Mouse (Mus musculus) right cerebral cortex, adult 18-20 months (tissue): ENCODE data around the gene Bcl2.

ENCODE experiments used
- DNase-seq: peaks from one replicate; pipeline ENCODE4 v3.0.0; 2022; ENCODE audit warnings: mixed read lengths

Gene Bcl2

DNA sequence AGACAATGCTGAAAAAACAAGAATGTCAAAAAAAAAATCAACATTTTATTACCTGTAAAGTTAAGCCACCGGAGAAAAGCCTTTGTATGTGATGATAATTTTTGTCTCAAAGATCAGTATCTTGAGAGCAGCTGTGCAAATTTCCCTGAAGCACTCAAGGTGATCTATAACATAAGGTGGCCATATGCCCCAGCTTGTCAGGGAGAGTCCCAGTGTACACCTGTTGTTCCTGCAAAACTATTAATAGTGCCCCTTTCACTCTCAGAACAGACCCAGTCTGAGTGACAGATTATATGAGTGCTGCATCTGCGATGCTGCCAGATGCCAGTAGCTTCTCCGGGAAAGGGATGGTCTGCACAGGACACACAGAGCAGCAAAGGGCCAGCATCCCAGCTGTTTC is 95.3 kb downstream of the Bcl2 start:
- DNase-seq: no peak

- DNase-seq: no peak
Measured at GRCm38 (mm10) chr1:106616955-106617354, 97.1 kb downstream of the Bcl2 start.

GRCm38 (mm10) chr1:106613371-106613770 is 100.7 kb downstream of the Bcl2 start:
- no peak for DNase-seq

GRCm38 (mm10) chr1:106612166-106613031 is 101.7 kb downstream of the Bcl2 start:
- no peak for DNase-seq

DNA sequence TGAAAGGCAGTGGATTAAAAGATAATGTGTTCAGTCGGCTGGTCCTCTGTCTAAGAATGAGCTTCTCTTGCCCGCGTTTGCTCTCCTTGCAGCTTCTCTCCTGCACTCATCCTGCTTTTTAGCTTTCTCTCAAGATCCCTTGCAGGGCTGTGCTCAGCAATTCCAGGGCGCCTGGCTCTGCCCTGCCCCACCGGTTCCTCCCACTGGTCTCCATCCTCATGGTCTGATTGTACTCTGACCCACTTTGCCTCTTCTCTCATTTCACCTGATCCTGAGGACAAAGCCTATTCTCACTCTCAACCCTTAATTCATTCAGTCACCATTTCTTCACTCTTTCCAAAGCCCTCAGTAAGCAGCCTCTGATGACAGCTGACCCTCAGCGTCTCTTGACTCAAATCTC is 102.8 kb downstream of the Bcl2 start:
- DNase-seq: no peak

DNA sequence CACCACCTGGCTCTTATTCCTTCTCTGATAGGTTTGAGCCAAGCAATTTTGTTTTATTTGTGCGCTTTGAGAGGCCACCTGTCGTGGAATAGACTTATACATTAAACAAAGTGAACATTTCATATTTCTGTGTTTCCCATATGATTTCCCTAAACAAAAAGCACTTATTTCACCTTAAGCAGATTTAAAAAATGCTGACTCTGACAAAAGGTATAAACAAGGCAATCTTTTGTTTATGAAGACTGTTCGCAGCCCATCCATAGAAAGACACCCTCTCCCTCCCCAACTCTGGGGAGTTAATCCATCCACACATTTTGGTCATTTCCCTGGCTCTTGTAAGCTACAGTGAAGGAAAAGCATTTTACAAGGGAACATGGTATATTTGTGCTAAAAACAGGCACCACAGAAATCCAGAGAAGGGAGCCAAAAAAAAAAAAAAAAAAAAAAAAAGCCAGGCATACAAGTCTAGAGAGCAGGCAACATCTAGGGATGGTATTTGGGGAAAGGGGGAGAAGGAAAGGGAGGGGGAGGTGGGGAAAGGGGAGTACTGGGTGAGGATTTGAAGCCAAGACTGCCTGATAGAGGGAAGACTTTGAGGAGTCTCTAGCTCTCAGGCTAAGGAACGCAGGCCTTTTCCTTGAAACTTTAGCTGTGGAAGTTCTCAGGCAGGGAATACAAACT is 105.8 kb downstream of the Bcl2 start:
- no peak for DNase-seq

DNA sequence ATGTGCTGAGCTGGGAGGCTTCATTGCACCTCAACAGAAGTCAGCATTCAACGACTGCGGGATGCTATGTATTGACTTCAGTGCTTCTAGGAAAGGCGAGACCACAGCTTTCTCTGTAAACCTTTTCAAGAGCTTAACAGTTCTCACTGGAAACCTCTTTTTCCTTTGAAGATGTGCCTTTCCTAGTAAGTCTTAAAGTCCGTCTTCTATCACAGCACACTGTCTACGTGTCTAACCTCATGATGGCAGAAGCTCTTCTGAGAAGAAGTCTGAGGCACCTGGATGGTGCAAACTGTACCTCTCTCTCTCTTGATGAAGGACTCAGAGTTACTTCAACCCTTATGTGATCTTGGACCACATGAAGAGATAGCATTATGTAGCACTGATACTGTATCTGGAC is 107.1 kb downstream of the Bcl2 start:
- no peak for DNase-seq

GRCm38 (mm10) chr1:106603406-106603805 is 110.7 kb downstream of the Bcl2 start:
- DNase-seq: no peak

DNA sequence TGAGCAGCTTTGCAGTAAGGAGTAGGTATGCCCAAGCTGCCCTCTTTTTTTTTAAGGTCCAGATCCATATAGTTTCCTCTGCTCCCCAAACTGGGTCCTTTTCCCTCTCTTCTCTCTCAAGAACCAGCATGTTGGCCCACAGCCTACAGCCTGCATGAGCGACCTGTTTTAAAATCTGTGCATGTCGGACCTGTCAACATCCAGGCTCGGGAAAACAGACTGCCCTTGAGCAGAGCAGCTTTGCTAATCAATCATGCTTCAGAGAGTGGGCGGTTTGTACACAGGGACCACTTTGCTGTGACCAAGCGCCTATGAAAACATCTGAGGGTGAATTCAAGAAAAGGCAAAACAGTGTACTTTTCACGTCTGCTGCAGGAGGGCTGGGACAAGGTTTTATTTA is 111.1 kb downstream of the Bcl2 start:
- no peak for DNase-seq

DNA sequence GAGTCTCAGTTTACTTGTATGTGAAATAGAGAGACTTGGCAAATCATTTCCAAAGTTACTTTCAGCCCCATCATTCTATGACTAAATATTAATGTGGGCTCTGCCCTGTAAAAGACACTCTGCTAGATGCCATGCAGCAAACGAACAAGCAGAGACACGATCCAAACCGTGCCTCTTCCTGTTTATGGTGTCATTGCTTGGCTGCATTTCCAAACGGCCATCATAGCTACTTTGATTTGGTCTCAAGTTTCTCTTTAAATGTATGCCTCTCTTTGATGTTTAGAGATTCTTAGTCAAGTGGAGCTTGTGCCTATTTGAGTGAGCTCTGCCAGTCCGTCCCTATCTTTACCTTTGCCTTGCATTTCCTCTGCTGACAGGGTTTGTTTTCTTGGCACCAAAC is 111.5 kb downstream of the Bcl2 start:
- DNase-seq: no peak

GRCm38 (mm10) chr1:106601247-106601646 is 112.8 kb downstream of the Bcl2 start:
- DNase-seq: no peak

- DNase-seq: no peak
Measured at GRCm38 (mm10) chr1:106600841-106601240, 113.2 kb downstream of the Bcl2 start.

DNA sequence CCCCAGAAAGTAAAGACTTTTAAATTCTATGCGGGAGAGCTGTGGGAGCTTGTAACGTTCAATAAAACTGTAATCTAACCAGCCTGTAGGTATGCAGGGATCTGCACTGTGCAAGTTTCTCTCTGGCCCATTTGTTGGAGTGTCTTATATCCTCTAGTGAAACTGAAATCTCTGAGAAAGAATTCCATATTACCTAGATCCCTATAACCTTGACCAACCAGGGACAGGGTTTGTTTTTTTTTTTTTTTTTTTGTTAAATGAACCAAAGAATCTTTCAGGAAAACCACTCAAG is 115.8 kb downstream of the Bcl2 start:
- DNase-seq: no peak

DNA sequence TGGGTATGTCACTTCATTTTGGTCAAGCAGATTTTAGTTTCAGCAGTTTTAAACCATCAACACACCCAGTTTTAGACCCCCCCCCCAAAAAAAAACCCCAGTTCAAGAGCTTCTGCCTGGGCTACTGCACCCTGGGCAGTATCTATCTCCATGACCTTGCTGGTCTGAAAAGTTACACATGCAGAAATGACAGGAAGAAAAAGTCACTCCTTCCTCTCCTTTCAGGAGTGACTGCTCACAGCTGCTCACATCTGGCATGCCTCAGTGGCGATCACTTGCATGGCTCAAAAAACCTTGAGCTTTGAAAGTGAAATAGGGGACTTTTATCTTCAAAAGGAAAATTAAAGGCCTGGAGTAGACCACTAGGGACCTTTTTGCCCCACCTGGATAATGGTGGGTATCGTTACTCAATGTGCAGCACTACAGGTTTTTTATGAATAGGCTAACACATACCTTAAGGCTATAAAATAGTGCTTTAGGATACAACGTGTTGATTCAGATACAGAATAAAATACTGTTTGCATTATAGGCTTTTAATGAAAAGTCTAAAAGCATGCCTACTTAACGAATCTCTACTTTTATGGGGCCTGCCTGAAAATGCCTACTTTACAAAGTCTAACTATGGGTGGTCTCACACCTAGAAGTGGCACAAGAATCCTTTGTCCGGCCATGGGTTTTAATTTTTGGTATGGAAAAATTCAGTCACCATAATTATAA is 116.3 kb downstream of the Bcl2 start:
- DNase-seq: no peak

- no peak for DNase-seq
Measured at GRCm38 (mm10) chr1:106596380-106596779, 117.7 kb downstream of the Bcl2 start.

DNA sequence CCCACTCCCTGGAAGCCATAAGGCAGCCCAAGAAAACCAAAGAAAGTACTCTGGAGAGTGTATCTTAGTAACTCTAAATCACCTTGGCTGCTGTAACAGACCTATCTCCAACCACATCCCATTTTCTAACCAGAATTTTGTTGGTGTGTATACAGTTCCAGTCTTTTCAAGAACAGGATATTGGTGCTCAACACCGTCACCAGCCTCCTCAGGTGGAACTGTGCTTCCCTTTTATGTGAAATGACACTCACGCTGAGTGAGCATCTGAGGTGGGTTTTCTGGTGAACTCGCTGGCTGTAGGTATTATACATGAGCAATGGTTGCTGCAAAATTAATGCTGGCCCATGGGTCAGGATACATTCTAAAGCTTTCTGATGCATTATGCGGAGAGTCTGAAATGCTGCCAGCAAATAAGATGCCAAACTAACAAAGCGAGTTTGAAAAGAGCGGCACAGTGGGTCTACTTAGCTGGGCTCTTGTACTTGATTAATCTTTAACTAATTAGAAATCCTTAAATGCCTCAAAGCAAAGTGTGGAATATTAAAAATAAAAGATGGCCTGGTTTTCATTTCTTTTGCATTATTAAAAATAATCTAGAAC is 118.7 kb downstream of the Bcl2 start:
- no peak for DNase-seq

- DNase-seq: no peak
Measured at GRCm38 (mm10) chr1:106591180-106591774, 122.8 kb downstream of the Bcl2 start.

DNA sequence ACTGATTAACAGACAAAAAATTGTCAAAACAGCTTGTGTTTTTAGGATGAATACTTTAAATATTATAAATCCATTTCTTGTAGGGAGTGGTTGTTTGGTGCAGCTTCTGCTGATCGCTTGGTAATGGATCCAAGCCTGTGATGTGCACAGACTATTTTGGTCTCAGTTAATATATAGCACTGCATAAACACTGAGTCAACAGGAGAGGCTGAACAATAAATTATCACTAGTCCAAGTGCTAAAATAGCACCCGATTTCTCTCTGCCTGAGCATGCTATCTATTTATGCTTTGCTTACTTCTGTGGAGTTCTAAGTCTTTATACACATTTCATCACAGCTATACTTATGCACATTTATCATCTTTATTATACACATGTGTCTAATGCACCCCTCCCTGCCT is 124.9 kb downstream of the Bcl2 start:
- DNase-seq: no peak

DNA sequence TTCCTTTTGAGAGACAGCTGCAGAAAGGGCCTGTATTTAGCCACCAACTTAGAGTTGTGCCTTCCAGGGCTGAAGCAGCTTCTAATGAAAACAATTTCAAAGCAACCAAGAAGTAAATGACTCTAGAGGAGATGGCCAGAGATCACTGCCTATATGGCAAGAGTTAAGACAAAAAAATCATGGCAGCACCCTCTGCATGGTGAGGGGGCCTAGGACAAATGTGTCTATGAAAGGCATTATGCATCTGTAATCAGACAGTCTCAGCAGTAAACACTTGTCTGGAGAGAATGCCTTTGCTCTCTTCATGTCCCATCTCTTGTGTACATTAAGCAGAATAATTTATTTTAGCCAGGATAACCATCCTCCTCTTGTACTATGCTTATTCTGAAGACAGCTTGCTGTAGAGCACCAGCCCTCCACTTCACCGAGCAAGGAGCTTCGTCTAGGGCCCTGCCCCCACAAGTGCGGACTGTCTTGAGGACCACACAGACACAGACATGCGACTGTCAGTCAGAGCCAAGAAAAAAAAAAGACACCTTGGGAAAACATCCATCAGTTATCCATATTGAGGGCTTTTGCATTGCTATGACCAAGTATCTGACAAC is 126.1 kb downstream of the Bcl2 start:
- no peak for DNase-seq

- no peak for DNase-seq
Measured at GRCm38 (mm10) chr1:106586761-106587160, 127.3 kb downstream of the Bcl2 start.

DNA sequence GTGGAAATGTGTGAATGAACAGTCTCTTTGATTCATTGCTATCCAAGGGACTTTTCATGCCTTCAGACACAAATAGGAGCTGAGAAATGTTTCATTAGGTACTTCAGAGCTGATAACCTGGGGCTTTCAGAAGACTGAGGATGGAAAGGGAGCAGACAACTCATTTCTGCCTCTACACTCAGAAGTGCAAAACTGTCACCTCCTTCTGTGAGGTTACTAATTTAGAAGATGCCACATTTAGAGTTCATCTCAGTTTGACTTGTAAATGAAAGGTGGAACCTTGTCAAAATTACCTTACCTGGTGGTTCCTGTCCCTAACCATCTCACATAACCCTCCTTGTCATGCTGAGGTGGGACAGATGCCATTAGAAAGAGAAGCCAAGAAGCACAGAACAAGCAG is 128.7 kb downstream of the Bcl2 start:
- DNase-seq: no peak

DNA sequence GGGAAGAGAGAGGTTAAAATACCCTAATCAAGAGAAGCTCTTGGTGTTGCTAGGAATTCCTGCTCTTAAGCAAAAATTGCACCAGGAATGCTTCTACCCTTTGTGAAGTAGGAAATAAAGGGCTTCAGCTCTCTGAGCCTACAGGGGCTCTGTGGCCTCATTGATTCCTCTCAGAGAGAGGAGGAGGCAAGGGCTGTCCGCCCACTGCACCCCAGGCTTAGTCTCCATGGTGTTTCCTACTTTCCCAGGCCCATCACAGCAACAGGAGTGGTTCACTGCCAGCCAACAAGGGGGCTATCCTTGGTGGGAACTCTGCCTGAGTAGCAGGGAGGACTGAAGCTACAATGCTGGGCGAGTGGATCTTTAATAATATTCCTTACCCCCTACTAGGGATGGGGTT is 129.2 kb downstream of the Bcl2 start:
- DNase-seq: no peak

DNA sequence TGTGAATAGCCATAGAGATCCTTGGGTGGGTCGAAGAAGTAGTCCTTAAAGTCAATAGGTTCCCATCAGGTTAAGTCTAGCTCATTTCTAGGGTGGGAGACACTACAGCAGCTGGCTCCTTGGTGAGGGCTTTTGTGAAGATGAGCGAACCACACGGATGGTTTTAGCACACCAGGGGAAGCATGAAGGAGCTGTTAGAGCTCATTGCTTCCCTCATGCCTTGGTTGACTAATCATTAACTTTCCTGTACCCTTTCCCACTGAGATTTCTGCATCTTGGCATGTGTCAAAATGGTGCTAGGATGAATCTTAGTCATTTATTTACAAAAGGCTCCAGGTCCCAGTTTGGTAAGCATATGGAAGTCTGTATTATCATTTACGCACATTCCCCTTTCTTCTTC is 129.8 kb downstream of the Bcl2 start:
- DNase-seq: no peak
